Comparison of ENCODE assay signal across 28 mouse cellular contexts in the genomic region with DNA sequence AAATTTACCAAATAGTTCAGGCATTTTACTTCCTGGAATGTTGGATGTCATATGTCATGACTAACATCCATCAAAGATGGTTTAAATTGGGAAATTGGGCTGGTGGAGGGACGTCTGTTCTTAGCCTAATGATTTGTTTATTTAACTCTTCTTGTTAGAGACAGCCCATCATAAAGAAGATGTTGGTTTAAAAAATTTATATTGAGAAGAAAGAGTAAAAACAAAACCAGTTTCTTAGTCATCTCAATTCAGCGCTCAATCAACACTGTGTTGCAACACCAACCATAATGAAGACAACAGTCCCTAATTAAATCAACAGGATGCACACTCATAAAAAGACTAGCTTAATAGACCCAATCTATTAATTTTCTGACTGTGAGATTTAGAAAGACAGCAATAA.
"Had no signal": no experiment of that assay in that cellular context is flagged by ENCODE, and none has a peak within 500 bp of the region (broad histone marks: within the 10 kb centered on the region; RNA-seq: fewer than 3 reads in every experiment).

No protein-coding gene starts in this region.

- DNase-seq: cerebellum, adult 8-10 months; cerebellum, adult 9-10 months; cerebellum, adult 9-11 months; cerebellum, postnatal 10 days; cerebellum, postnatal 14 days; cerebellum, postnatal 25 days; cerebellum, postnatal 36 days; embryo, embryonic 11 days; forebrain, postnatal 0 days; gastrocnemius, adult 2 months; gastrocnemius, postnatal 10 days; gastrocnemius, postnatal 14 days; gastrocnemius, postnatal 25 days; gastrocnemius, postnatal 36 days; heart, adult 11 months; heart, adult 18-20 months; heart, adult 2 months had no signal

- H3K36me3 ChIP-seq: embryonic facial prominence, embryonic 10.5 days; embryonic facial prominence, embryonic 12.5 days; embryonic facial prominence, embryonic 13.5 days; embryonic facial prominence, embryonic 15.5 days; forebrain, embryonic 10.5 days; forebrain, embryonic 12.5 days; forebrain, embryonic 15.5 days had no signal

- H3K27me3 ChIP-seq: embryonic facial prominence, embryonic 12.5 days; embryonic facial prominence, embryonic 13.5 days; embryonic facial prominence, embryonic 15.5 days; forebrain, embryonic 12.5 days; forebrain, embryonic 13.5 days; forebrain, embryonic 15.5 days had no signal

- H3K4me3 ChIP-seq: embryonic facial prominence, embryonic 10.5 days; embryonic facial prominence, embryonic 12.5 days; embryonic facial prominence, embryonic 13.5 days; embryonic facial prominence, embryonic 15.5 days; erythroblast, embryonic 14.5 days; forebrain, embryonic 10.5 days; forebrain, embryonic 12.5 days; forebrain, embryonic 13.5 days; forebrain, embryonic 15.5 days; gastrocnemius, adult 2 months; heart, adult 2 months had no signal

- H3K4me2 ChIP-seq: embryonic facial prominence, embryonic 12.5 days; embryonic facial prominence, embryonic 13.5 days; embryonic facial prominence, embryonic 15.5 days; forebrain, embryonic 12.5 days; forebrain, embryonic 13.5 days; forebrain, embryonic 15.5 days had no signal

- H3K27ac ChIP-seq: embryonic facial prominence, embryonic 10.5 days; embryonic facial prominence, embryonic 12.5 days; embryonic facial prominence, embryonic 13.5 days; embryonic facial prominence, embryonic 15.5 days; forebrain, embryonic 10.5 days; forebrain, embryonic 12.5 days; forebrain, embryonic 13.5 days; forebrain, embryonic 15.5 days; gastrocnemius, adult 2 months; heart, adult 2 months had no signal

- H3K9ac ChIP-seq: embryonic facial prominence, embryonic 12.5 days; embryonic facial prominence, embryonic 13.5 days; embryonic facial prominence, embryonic 15.5 days; forebrain, embryonic 12.5 days; forebrain, embryonic 13.5 days; forebrain, embryonic 15.5 days; forebrain, postnatal 0 days had no signal

- H3K4me1 ChIP-seq: embryonic facial prominence, embryonic 10.5 days; embryonic facial prominence, embryonic 12.5 days; embryonic facial prominence, embryonic 13.5 days; embryonic facial prominence, embryonic 15.5 days; forebrain, embryonic 10.5 days; forebrain, embryonic 12.5 days; forebrain, embryonic 13.5 days; forebrain, embryonic 15.5 days had no signal

- H3K9me3 ChIP-seq: embryonic facial prominence, embryonic 10.5 days; embryonic facial prominence, embryonic 12.5 days; embryonic facial prominence, embryonic 13.5 days; embryonic facial prominence, embryonic 15.5 days; forebrain, embryonic 10.5 days; forebrain, embryonic 12.5 days; forebrain, embryonic 13.5 days; forebrain, embryonic 15.5 days had no signal

- ATAC-seq: forebrain, embryonic 13.5 days; forebrain, embryonic 14.5 days; forebrain, embryonic 15.5 days; forebrain, embryonic 16.5 days; forebrain, postnatal 0 days had no signal
